ENCODE assay signal across 12 mouse cellular contexts in the genomic region with DNA sequence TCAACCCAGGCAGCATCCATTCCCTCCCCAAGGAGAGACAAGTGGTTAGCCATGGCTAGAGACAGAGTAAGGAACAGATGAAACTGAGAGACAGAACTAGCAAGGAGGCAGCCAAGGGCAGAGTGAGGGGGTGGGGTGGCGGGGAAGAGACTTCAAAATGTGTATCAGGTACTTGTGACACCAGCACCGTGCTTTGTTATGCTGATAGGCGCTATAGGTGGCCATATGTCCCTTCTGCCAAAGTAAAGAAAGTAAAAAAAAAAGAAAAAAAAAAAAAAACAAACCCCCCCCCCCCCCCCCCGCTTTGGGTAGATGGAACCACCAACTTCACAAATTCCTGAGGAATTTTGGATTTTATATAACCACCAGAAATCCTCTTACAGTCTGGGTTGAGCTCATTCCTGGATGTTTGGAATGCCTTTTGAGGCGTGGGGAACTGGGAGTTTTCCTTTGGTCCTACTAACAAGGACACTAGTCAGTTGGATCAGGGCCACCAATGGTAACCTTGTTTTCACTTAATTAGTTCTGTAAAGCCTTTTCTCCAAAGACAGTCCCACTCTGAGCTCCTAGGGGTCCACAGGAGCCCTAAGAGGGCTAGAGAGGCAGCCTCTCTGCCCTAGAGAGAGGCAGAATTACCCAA. TPM values are rescaled to one million over a fixed set of nuclear protein-coding genes. Genes with fewer than 3 reads are reported as not detected.
DNase-seq lines count a peak whose midpoint lies in the region; ATAC-seq and TF ChIP-seq lines count a peak whose summit lies in the region.
"Had no signal": no experiment of that assay in that cellular context is flagged by ENCODE, and none has a peak within 500 bp of the region (broad histone marks: within the 10 kb centered on the region; RNA-seq: fewer than 3 reads in every experiment).

No protein-coding gene starts in this region.

- TF ChIP-seq CTCF in lung, postnatal 0 days (IDR thresholded peaks at IDR 0.05), result no peak
- TF ChIP-seq CTCF in lung, adult 2 months (IDR thresholded peaks at IDR 0.05; ENCODE audit: insufficient read depth, low read length), result no peak
- no peak for TF ChIP-seq CTCF in brain, embryonic 14.5 days (IDR thresholded peaks at IDR 0.05; ENCODE audit: borderline replicate concordance, extremely low read depth, insufficient read depth, insufficient read length)

- H3K4me3 ChIP-seq in heart, embryonic 10.5 days, result no peak overlapping the region
- no peak overlapping the region for H3K4me3 ChIP-seq in lung, postnatal 0 days (ENCODE audit: low read depth, low read length)
- no peak overlapping the region for H3K4me3 ChIP-seq in lung, adult 2 months (replicated peaks; ENCODE audit: extremely low read depth, low read depth, low read length)
- H3K4me3 ChIP-seq: hindbrain, embryonic 10.5 days had no signal

- WGBS in heart, embryonic 10.5 days, result 16% methylated on average over 5 of the region's 5 CpGs
- 32% methylated on average over 5 of the region's 5 CpGs for WGBS in lung, postnatal 0 days
- 57% methylated on average over 5 of the region's 5 CpGs for WGBS in lung, adult 2 months

- peak; percentile 50 for TF ChIP-seq EP300 in lung, postnatal 0 days (IDR thresholded peaks at IDR 0.05)

- H3K27me3 ChIP-seq in heart, embryonic 10.5 days (ENCODE audit: insufficient read depth, poor library complexity, severe bottlenecking), result peaks cover 12% of the 10 kb centered on the region
- no peaks in the 10 kb centered on the region for H3K27me3 ChIP-seq in lung, postnatal 0 days (replicated peaks; ENCODE audit: insufficient read depth, low read length)

- no peaks in the 10 kb centered on the region for H3K9me3 ChIP-seq in heart, embryonic 10.5 days
- H3K9me3 ChIP-seq in lung, postnatal 0 days (ENCODE audit: low read length), result no peaks in the 10 kb centered on the region
- H3K9me3 ChIP-seq: hindbrain, embryonic 10.5 days had no signal

- ATAC-seq in lung, postnatal 0 days, result peak; percentile 55; the same call in 1 of the 2 replicates
- ATAC-seq: forebrain, embryonic 16.5 days had no signal

- TF ChIP-seq POLR2A in lung, adult 2 months (IDR thresholded peaks at IDR 0.05; ENCODE audit: borderline replicate concordance, extremely low read depth, low read depth, low read length), result no peak
- no peak for TF ChIP-seq POLR2A in brain, embryonic 14.5 days (IDR thresholded peaks at IDR 0.05; ENCODE audit: borderline replicate concordance, extremely low read depth, insufficient read depth, insufficient read length, poor library complexity, severe bottlenecking)

- no peak overlapping the region for H3K4me2 ChIP-seq in lung, postnatal 0 days (replicated peaks; ENCODE audit: low read depth, low read length)

- peaks cover 29% of the 10 kb centered on the region for H3K4me1 ChIP-seq in heart, embryonic 10.5 days
- H3K4me1 ChIP-seq in lung, postnatal 0 days (ENCODE audit: insufficient read depth, low read depth, low read length), result peaks cover 6% of the 10 kb centered on the region; the same call in 1 of the 2 replicates
- no peaks in the 10 kb centered on the region for H3K4me1 ChIP-seq in lung, adult 2 months (ENCODE audit: control insufficient read depth, insufficient read depth, low read length)

- peak overlapping the region; percentile 77; the same call in 1 of the 2 replicates for H3K27ac ChIP-seq in heart, embryonic 10.5 days
- peak overlapping the region; percentile 52; the same call in 1 of the 2 replicates for H3K27ac ChIP-seq in lung, postnatal 0 days (ENCODE audit: low read length)
- H3K27ac ChIP-seq: hindbrain, embryonic 10.5 days had no signal

- H3K36me3 ChIP-seq in heart, embryonic 10.5 days, result no peaks in the 10 kb centered on the region
- no peaks in the 10 kb centered on the region for H3K36me3 ChIP-seq in lung, postnatal 0 days (ENCODE audit: insufficient read depth, low read length)
- H3K36me3 ChIP-seq: hindbrain, embryonic 10.5 days had no signal

- DNase-seq in heart, embryonic 10.5 days (ENCODE audit: low spot score), result no peak
- DNase-seq in heart, postnatal 4 days, result no peak
- peak; percentile 44 for DNase-seq in lung, postnatal 0 days (ENCODE audit: low spot score)
- DNase-seq in lung, adult 2 months, result no peak
- DNase-seq in brain, embryonic 14.5 days (ENCODE audit: low read depth), result peak; percentile 38
- DNase-seq in lung, postnatal 36 days, result peak; percentile 35
- DNase-seq in cerebellum, postnatal 14 days, result no peak
- DNase-seq in cerebellum, adult 8-10 months, result no peak
- DNase-seq: kidney, postnatal 10 days; spleen, adult 18-20 months had no signal

- H3K9ac ChIP-seq in lung, postnatal 0 days (replicated peaks; ENCODE audit: low read depth), result no peak overlapping the region

RNA-seq across cellular contexts. Expression of gene Agpat3, which starts 14.0 kb away (rescaled TPM):
- 43.7 and 44.2 TPM in 2 replicates for polyA plus RNA-seq in heart, embryonic 10.5 days (2016; fragmentation: Nextera tagmentation; extraction: Ambion mirVana)
- total RNA-seq in heart, postnatal 4 days (2021), result 100 to 1,000 TPM; 242 to 263 TPM
- polyA plus RNA-seq in lung, postnatal 0 days (2015; fragmentation: Nextera tagmentation; extraction: Ambion mirVana), result 119 and 129 TPM in 2 replicates
- 209 and 247 TPM in 2 replicates for polyA plus RNA-seq in lung, adult 2 months (2012; rRNA removed)
- 95.2 and 97.6 TPM in 2 replicates for polyA plus RNA-seq in brain, embryonic 14.5 days (2012; rRNA removed)

RNA-seq across cellular contexts. Expression of gene Rrp1, which starts 46.5 kb away (rescaled TPM):
- 271 and 283 TPM in 2 replicates for polyA plus RNA-seq in heart, embryonic 10.5 days (2016; fragmentation: Nextera tagmentation; extraction: Ambion mirVana)
- 100 to 1,000 TPM; 132 to 138 TPM for total RNA-seq in heart, postnatal 4 days (2021)
- 171 and 175 TPM in 2 replicates for polyA plus RNA-seq in lung, postnatal 0 days (2015; fragmentation: Nextera tagmentation; extraction: Ambion mirVana)
- 57.4 and 82.5 TPM in 2 replicates for polyA plus RNA-seq in lung, adult 2 months (2012; rRNA removed)
- 211 and 385 TPM in 2 replicates for polyA plus RNA-seq in brain, embryonic 14.5 days (2012; rRNA removed)

RNA-seq across cellular contexts. Expression of gene Cstb, which starts 59.2 kb away (rescaled TPM):
- polyA plus RNA-seq in heart, embryonic 10.5 days (2016; fragmentation: Nextera tagmentation; extraction: Ambion mirVana), result 117 and 136 TPM in 2 replicates
- total RNA-seq in heart, postnatal 4 days (2021), result 10 to 100 TPM; 42.8 to 45.3 TPM
- polyA plus RNA-seq in lung, postnatal 0 days (2015; fragmentation: Nextera tagmentation; extraction: Ambion mirVana), result 440 and 490 TPM in 2 replicates
- 51.9 and 62.7 TPM in 2 replicates for polyA plus RNA-seq in lung, adult 2 months (2012; rRNA removed)
- 53.5 and 72.9 TPM in 2 replicates for polyA plus RNA-seq in brain, embryonic 14.5 days (2012; rRNA removed)

Comparison
In these comparisons a context has a peak if more than half of its experiments do, and no peak if none do; other contexts are left out.
1. DNase-seq: peak in lung, postnatal 0 days (single experiment), brain, embryonic 14.5 days (single experiment) and lung, postnatal 36 days (single experiment); none in heart, embryonic 10.5 days (single experiment), heart, postnatal 4 days (single experiment), lung, adult 2 months (single experiment), cerebellum, postnatal 14 days (0 of 2) and cerebellum, adult 8-10 months (single experiment).